ENCODE assay signal across 9 mouse cellular contexts in genomic region chr11:102445264-102445890, GRCm38 (mm10). TPM values are rescaled to one million over a fixed set of nuclear protein-coding genes. Genes with fewer than 3 reads are reported as not detected.
A peak's percentile ranks its signal among the peaks of the same experiment; 100 is the strongest.
DNase-seq lines count a peak whose midpoint lies in the region; ATAC-seq and TF ChIP-seq lines count a peak whose summit lies in the region.
"Had no signal": no experiment of that assay in that cellular context is flagged by ENCODE, and none has a peak within 500 bp of the region (broad histone marks: within the 10 kb centered on the region; RNA-seq: fewer than 3 reads in every experiment).

No protein-coding gene starts in this region.

- peak; percentile 23 for DNase-seq in embryo, embryonic 11 days
- no peak for DNase-seq in embryo, embryonic 10 days (ENCODE audit: low spot score)
- DNase-seq in NIH3T3 (ENCODE audit: low read depth), result peak; percentile 51
- peak; percentile 54 for DNase-seq in forebrain, postnatal 0 days
- DNase-seq in midbrain, postnatal 0 days (ENCODE audit: low spot score), result peak; percentile 47
- no peak for DNase-seq in c-Kit-positive CD71-positive TER-119-positive erythroid progenitor cells, embryonic 14.5 days (ENCODE audit: low spot score)
- DNase-seq in thymus, postnatal 14 days, result no peak

- ATAC-seq in forebrain, postnatal 0 days, result peak; percentile 21
- no peak for ATAC-seq in intestine, postnatal 0 days
- ATAC-seq in midbrain, postnatal 0 days (ENCODE audit: low FRiP score), result no peak

- no peaks in the 10 kb centered on the region for H3K9me3 ChIP-seq in forebrain, postnatal 0 days (ENCODE audit: low read length)
- H3K9me3 ChIP-seq in intestine, postnatal 0 days (ENCODE audit: control insufficient read depth), result no peaks in the 10 kb centered on the region
- H3K9me3 ChIP-seq in midbrain, postnatal 0 days (ENCODE audit: low read length), result no peaks in the 10 kb centered on the region

- WGBS in forebrain, postnatal 0 days, result 8% methylated on average over 10 of the region's 10 CpGs
- WGBS in intestine, postnatal 0 days, result 23% methylated on average over 10 of the region's 10 CpGs
- WGBS in midbrain, postnatal 0 days, result 13% methylated on average over 9 of the region's 10 CpGs

- peak overlapping the region; percentile 85 for H3K4me2 ChIP-seq in forebrain, postnatal 0 days (ENCODE audit: low read depth)
- peak overlapping the region; percentile 89 for H3K4me2 ChIP-seq in intestine, postnatal 0 days (replicated peaks; ENCODE audit: low read depth)
- peak overlapping the region; percentile 89 for H3K4me2 ChIP-seq in midbrain, postnatal 0 days (ENCODE audit: low read depth, low read length, poor library complexity, severe bottlenecking)

- H3K4me3 ChIP-seq in forebrain, postnatal 0 days (ENCODE audit: low read depth, low read length), result peak overlapping the region; percentile 98
- peak overlapping the region; percentile 79; the same call in 1 of the 2 replicates for H3K4me3 ChIP-seq in intestine, postnatal 0 days (ENCODE audit: low read depth, low read length)
- H3K4me3 ChIP-seq in midbrain, postnatal 0 days (ENCODE audit: low read depth, low read length), result peak overlapping the region; percentile 95
- H3K4me3 ChIP-seq: erythroblast, embryonic 14.5 days had no signal

- peak overlapping the region; percentile 99 for H3K27ac ChIP-seq in forebrain, postnatal 0 days (ENCODE audit: low read depth, low read length)
- H3K27ac ChIP-seq in intestine, postnatal 0 days (ENCODE audit: low read depth, low read length), result no peak overlapping the region
- H3K27ac ChIP-seq in midbrain, postnatal 0 days (ENCODE audit: low read depth, low read length), result peak overlapping the region; percentile 98

- peaks cover 24% of the 10 kb centered on the region for H3K4me1 ChIP-seq in forebrain, postnatal 0 days (ENCODE audit: insufficient read depth)
- H3K4me1 ChIP-seq in intestine, postnatal 0 days (replicated peaks; ENCODE audit: control insufficient read depth, insufficient read depth, low read length), result no peaks in the 10 kb centered on the region
- H3K4me1 ChIP-seq in midbrain, postnatal 0 days (ENCODE audit: insufficient read depth, low read length), result peaks cover 20% of the 10 kb centered on the region

- H3K9ac ChIP-seq in forebrain, postnatal 0 days, result peak overlapping the region; percentile 100
- H3K9ac ChIP-seq in intestine, postnatal 0 days (ENCODE audit: low read depth, low read length), result no peak overlapping the region
- peak overlapping the region; percentile 94 for H3K9ac ChIP-seq in midbrain, postnatal 0 days (replicated peaks; ENCODE audit: low read length, poor library complexity, severe bottlenecking)

- no peaks in the 10 kb centered on the region for H3K27me3 ChIP-seq in forebrain, postnatal 0 days (ENCODE audit: insufficient read depth, low read length)
- peaks cover 33% of the 10 kb centered on the region for H3K27me3 ChIP-seq in intestine, postnatal 0 days (replicated peaks; ENCODE audit: control insufficient read depth, insufficient read depth, low read length)
- no peaks in the 10 kb centered on the region for H3K27me3 ChIP-seq in midbrain, postnatal 0 days (ENCODE audit: insufficient read depth, low read length)

- peaks cover 27% of the 10 kb centered on the region for H3K36me3 ChIP-seq in forebrain, postnatal 0 days (ENCODE audit: insufficient read depth)
- H3K36me3 ChIP-seq in intestine, postnatal 0 days (ENCODE audit: control insufficient read depth, insufficient read depth), result no peaks in the 10 kb centered on the region
- peaks cover 18% of the 10 kb centered on the region for H3K36me3 ChIP-seq in midbrain, postnatal 0 days (ENCODE audit: insufficient read depth, low read length)

- TF ChIP-seq CTCF in forebrain, postnatal 0 days (IDR thresholded peaks at IDR 0.05; ENCODE audit: low read depth), result no peak
- no peak for TF ChIP-seq CTCF in intestine, postnatal 0 days (IDR thresholded peaks at IDR 0.05; ENCODE audit: low read depth)
- TF ChIP-seq CTCF in midbrain, postnatal 0 days (IDR thresholded peaks at IDR 0.05), result no peak

RNA-seq across cellular contexts. Expression of gene Fam171a2, which starts 2.1 kb away (rescaled TPM):
- 351 and 361 TPM in 2 replicates for total RNA-seq in forebrain, postnatal 0 days (2014; rRNA removed)
- 26.2 and 26.9 TPM in 2 replicates for polyA plus RNA-seq in forebrain, postnatal 0 days (2015; fragmentation: Nextera tagmentation; extraction: Ambion mirVana)
- polyA plus RNA-seq in intestine, postnatal 0 days (2015; fragmentation: Nextera tagmentation; extraction: Ambion mirVana), result 1.7 and 1.8 TPM in 2 replicates
- 584 and 605 TPM in 2 replicates for total RNA-seq in midbrain, postnatal 0 days (2014; rRNA removed)
- 22.5 and 25.4 TPM in 2 replicates for polyA plus RNA-seq in midbrain, postnatal 0 days (2015; fragmentation: Nextera tagmentation; extraction: Ambion mirVana)

RNA-seq across cellular contexts. Expression of gene Grn, which starts 15.3 kb away (rescaled TPM):
- 49.5 and 66.2 TPM in 2 replicates for total RNA-seq in forebrain, postnatal 0 days (2014; rRNA removed)
- polyA plus RNA-seq in forebrain, postnatal 0 days (2015; fragmentation: Nextera tagmentation; extraction: Ambion mirVana), result 72.3 and 86.6 TPM in 2 replicates
- polyA plus RNA-seq in intestine, postnatal 0 days (2015; fragmentation: Nextera tagmentation; extraction: Ambion mirVana), result 339 and 382 TPM in 2 replicates
- total RNA-seq in midbrain, postnatal 0 days (2014; rRNA removed), result 74.2 and 78.0 TPM in 2 replicates
- 90.4 and 91.7 TPM in 2 replicates for polyA plus RNA-seq in midbrain, postnatal 0 days (2015; fragmentation: Nextera tagmentation; extraction: Ambion mirVana)

RNA-seq across cellular contexts. Expression of gene Itga2b, which starts 24.5 kb away (rescaled TPM):
- 2.2 and 3.7 TPM in 2 replicates for total RNA-seq in forebrain, postnatal 0 days (2014; rRNA removed)
- 8.7 and 12.4 TPM in 2 replicates for polyA plus RNA-seq in forebrain, postnatal 0 days (2015; fragmentation: Nextera tagmentation; extraction: Ambion mirVana)
- 2.5 and 2.6 TPM in 2 replicates for polyA plus RNA-seq in intestine, postnatal 0 days (2015; fragmentation: Nextera tagmentation; extraction: Ambion mirVana)
- total RNA-seq in midbrain, postnatal 0 days (2014; rRNA removed), result 2.6 and 4.7 TPM in 2 replicates
- 15.4 and 15.5 TPM in 2 replicates for polyA plus RNA-seq in midbrain, postnatal 0 days (2015; fragmentation: Nextera tagmentation; extraction: Ambion mirVana)

RNA-seq across cellular contexts. Expression of gene Slc25a39, which starts 37.6 kb away (rescaled TPM):
- total RNA-seq in forebrain, postnatal 0 days (2014; rRNA removed), result 96.3 and 114 TPM in 2 replicates
- 120 and 129 TPM in 2 replicates for polyA plus RNA-seq in forebrain, postnatal 0 days (2015; fragmentation: Nextera tagmentation; extraction: Ambion mirVana)
- polyA plus RNA-seq in intestine, postnatal 0 days (2015; fragmentation: Nextera tagmentation; extraction: Ambion mirVana), result 283 and 296 TPM in 2 replicates
- total RNA-seq in midbrain, postnatal 0 days (2014; rRNA removed), result 139 and 176 TPM in 2 replicates
- polyA plus RNA-seq in midbrain, postnatal 0 days (2015; fragmentation: Nextera tagmentation; extraction: Ambion mirVana), result 132 and 148 TPM in 2 replicates

RNA-seq across cellular contexts. Expression of gene Rundc3a, which starts 52.2 kb away (rescaled TPM):
- 306 and 418 TPM in 2 replicates for total RNA-seq in forebrain, postnatal 0 days (2014; rRNA removed)
- polyA plus RNA-seq in forebrain, postnatal 0 days (2015; fragmentation: Nextera tagmentation; extraction: Ambion mirVana), result 118 and 121 TPM in 2 replicates
- polyA plus RNA-seq in intestine, postnatal 0 days (2015; fragmentation: Nextera tagmentation; extraction: Ambion mirVana), result 5.2 and 5.3 TPM in 2 replicates
- 379 and 397 TPM in 2 replicates for total RNA-seq in midbrain, postnatal 0 days (2014; rRNA removed)
- 127 and 133 TPM in 2 replicates for polyA plus RNA-seq in midbrain, postnatal 0 days (2015; fragmentation: Nextera tagmentation; extraction: Ambion mirVana)

Comparison
In these comparisons a context has a peak if more than half of its experiments do, and no peak if none do; other contexts are left out.
1. DNase-seq: peak in embryo, embryonic 11 days (single experiment), NIH3T3 (single experiment), forebrain, postnatal 0 days (single experiment) and midbrain, postnatal 0 days (single experiment); none in embryo, embryonic 10 days (single experiment), c-Kit-positive CD71-positive TER-119-positive erythroid progenitor cells, embryonic 14.5 days (single experiment) and thymus, postnatal 14 days (single experiment).
2. Peak in every context shown above with its lines, with median percentiles within 50 percentile points of each other: H3K4me2 ChIP-seq and H3K4me3 ChIP-seq.